Mouse (Mus musculus) olfactory bulb, adult 2 months (tissue): ENCODE data around the gene Zfp385b.

Experiments used
- CTCF ChIP-seq: fragments of 200-500 bp; IDR thresholded peaks from 2 replicates; pipeline ENCODE4 v1.5.1; 2012; ENCODE audit warnings: low read depth, mild to moderate bottlenecking, low read length, moderate library complexity; ENCODE audit not compliant: insufficient read depth
- POLR2A ChIP-seq: fragments of 200-500 bp; IDR thresholded peaks from 2 replicates; pipeline ENCODE4 v1.6.1; 2012; ENCODE audit warnings: mild to moderate bottlenecking, low read depth, low read length, moderate library complexity; ENCODE audit not compliant: insufficient read depth

DNA sequence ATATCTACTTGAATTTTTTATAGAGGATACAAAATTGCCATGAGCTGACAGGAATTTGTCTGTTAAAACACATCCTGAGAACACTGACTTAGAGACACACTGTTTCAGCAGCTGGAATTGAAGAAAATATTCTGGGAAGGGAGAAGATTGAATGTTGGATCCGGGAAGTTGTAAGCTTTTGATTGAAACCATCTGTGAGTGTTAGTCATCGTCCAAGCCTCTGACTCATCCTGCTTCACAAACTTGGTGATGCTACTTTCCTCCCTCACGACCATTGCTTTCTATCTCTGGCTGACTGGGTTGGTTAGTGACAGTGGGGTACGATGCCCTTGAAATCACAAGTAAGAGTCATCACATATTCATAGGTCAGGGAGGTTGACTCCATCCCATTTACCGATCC is 157.3 kb downstream of the Zfp385b start:
- TF ChIP-seq POLR2A (no peak), CTCF (no peak)
